Mouse (Mus musculus): ENCODE measurements at regions not wholly inside any gene's neighbourhood (a gene's known extent, or its start where the extent isn't known, plus 50 kb on each side); places are given as distances from the start of the nearest gene placed in this dataset.

GRCm38 (mm10) chr3:66515773-66516406 lies 219.3 kb upstream of the Veph1 start:
- DNase-seq, result no peak

GRCm38 (mm10) chr3:66514587-66514986 lies 217.9 kb upstream of the Veph1 start:
- no peak for DNase-seq

GRCm38 (mm10) chr3:66512408-66512807 lies 215.8 kb upstream of the Veph1 start:
- DNase-seq, result no peak

- DNase-seq, result no peak
Observed at GRCm38 (mm10) chr3:66510455-66510854, 213.8 kb upstream of the Veph1 start.

- no peak for DNase-seq
Observed at GRCm38 (mm10) chr3:66506125-66506524, 209.5 kb upstream of the Veph1 start.

GRCm38 (mm10) chr3:66505476-66506076 lies 208.9 kb upstream of the Veph1 start:
- no peak for DNase-seq

- DNase-seq, result no peak
Observed at GRCm38 (mm10) chr3:66504717-66505116, 208.1 kb upstream of the Veph1 start.

- no peak for DNase-seq
Observed at GRCm38 (mm10) chr3:66503615-66504014, 207.0 kb upstream of the Veph1 start.

- no peak for DNase-seq
Observed at GRCm38 (mm10) chr3:66501865-66502264, 205.2 kb upstream of the Veph1 start.

GRCm38 (mm10) chr3:66494442-66495113 lies 197.9 kb upstream of the Veph1 start:
- DNase-seq, result no peak

- DNase-seq, result no peak
Observed at GRCm38 (mm10) chr3:66490696-66491357, 194.2 kb upstream of the Veph1 start.

- DNase-seq, result no peak
Observed at GRCm38 (mm10) chr3:66488724-66489123, 192.1 kb upstream of the Veph1 start.

- no peak for DNase-seq
Observed at GRCm38 (mm10) chr3:66486658-66487057, 190.0 kb upstream of the Veph1 start.

GRCm38 (mm10) chr3:66486184-66486583 lies 189.5 kb upstream of the Veph1 start:
- DNase-seq, result no peak

- DNase-seq, result no peak
Observed at GRCm38 (mm10) chr3:66480718-66481117, 184.1 kb upstream of the Veph1 start.

- no peak for DNase-seq
Observed at GRCm38 (mm10) chr3:66479266-66479665, 182.6 kb upstream of the Veph1 start.

- DNase-seq, result no peak
Observed at GRCm38 (mm10) chr3:66466321-66466720, 169.7 kb upstream of the Veph1 start.

GRCm38 (mm10) chr3:66465371-66465770 lies 168.7 kb upstream of the Veph1 start:
- no peak for DNase-seq

- DNase-seq, result no peak
Observed at GRCm38 (mm10) chr3:66462341-66462740, 165.7 kb upstream of the Veph1 start.

GRCm38 (mm10) chr3:66446274-66447159 lies 149.9 kb upstream of the Veph1 start:
- no peak for DNase-seq

GRCm38 (mm10) chr3:66433216-66433615 lies 136.6 kb upstream of the Veph1 start:
- DNase-seq, result no peak

GRCm38 (mm10) chr3:66430187-66430586 lies 133.6 kb upstream of the Veph1 start:
- no peak for DNase-seq

Data from adrenal gland, postnatal 14 days (tissue).